Mouse (Mus musculus) R1 (cell line): Measurements from ENCODE around the gene Casq2.

ENCODE experiments used
- DNase-seq: peaks from one replicate; pipeline ENCODE4 v3.0.0-alpha.2; 2018; ENCODE audit warnings: low read depth, low spot score

The Casq2 gene

DNA sequence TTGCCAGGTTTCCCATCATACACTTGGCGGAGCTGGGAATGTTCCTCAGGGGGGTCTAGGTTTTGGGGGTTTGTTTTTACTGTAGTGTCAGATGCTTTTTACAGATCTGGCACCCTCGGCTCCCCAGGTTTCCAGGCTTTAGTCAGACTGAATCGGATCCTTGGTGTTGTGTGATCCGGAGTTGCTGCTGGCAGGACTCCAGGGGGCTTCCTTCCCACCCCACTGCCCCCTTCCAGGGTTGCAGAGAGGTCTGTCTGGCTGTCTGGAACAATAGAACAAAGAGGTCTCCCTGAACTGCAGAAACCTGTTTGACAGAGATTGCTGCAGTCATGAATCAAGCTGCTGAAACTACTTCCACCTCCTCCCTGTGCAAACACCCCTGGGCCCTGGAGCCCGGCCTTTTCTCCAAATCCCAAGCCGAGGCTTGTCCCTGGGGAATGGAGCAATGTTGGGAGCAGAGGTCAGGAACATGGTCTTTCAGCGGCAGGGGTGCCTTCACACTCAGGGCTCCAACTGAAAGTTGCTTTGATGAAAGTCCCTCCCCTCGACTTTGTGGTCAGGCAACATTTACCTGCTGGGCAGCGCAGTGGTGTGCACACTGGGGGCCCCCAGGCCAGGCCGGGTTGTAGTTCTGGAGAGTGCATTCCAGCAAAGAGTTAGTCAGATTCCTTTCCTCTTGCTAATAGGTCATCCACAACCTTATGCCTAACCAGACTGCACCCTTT, 49.3 kb downstream of the Casq2 start:
- no peak for DNase-seq

DNA sequence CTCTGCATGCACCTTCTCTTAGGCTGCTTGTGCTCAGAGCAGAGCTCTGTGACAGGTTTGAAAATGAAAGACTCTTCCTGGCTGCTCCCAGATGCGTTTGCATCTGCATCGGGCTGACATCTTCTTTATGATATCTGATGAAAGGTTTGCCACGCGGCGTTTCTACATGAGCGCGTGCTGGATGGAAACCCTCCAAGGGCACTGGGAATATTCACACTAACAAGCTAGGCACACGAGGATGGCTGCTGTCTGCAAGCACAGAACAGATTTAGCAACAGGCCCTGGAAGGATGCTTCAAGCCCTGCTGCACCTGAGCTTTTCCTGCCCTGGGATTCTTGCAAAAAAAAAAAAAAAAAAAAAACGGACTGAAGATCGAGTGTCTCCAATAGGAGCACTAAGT, 50.9 kb downstream of the Casq2 start:
- DNase-seq = no peak

DNA sequence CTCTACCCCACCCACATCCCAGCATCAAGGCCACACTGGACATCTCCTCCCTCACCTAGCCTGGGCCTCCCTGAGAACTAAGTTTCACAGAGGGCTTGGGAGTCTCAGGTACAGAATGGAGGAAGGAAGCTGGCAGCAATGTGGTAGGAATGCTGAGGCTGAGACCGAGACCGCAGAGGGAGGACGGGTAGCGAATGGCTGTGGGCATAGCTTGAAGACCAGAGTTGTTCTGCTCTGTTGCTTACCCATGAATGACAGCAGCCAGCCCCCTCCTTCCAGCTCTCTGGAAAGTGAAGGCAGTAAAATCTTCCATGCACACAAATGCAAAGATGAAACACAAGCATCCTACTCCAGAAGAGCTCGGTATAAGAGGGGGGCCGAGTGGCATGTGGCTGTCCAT, 52.7 kb downstream of the Casq2 start:
- no peak for DNase-seq

DNA sequence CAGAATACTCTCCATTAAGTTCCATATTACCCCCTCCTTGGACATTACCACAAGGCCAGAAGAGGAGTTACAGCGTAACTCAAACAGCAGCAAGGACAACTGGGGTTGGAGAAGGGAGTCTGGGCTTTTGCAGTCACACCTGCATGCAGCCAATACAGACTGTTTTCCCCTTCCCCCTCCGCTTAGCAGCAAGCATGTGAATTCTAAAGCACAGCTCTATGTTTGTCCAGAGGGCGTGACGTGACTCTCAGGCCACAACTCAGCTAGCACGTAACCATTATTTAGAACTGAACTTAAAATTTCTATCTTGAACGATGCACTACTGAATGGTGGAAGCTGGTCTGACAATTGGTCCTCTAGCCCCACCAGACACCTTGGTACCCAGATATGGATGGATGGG, 54.4 kb downstream of the Casq2 start:
- no peak for DNase-seq

DNA sequence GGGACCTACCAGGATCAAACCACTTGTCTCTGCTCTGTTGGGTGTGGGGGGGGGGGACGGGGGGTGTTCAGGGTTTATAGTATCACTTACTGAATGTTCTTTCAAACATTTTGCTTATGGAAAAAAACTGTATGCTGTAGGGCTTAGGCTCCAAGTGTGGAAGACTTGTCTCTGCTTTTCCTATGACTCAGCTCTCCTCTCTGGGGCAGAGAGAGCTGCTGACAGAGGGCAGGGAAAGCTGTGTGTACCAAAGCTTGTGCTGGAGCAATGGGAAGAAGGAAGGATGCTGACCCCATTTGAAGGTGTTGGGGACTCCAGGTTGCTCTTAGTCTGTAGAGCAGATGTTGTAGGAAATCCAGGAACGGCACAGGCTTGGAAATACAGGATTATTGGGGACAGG, 55.2 kb downstream of the Casq2 start:
- no peak for DNase-seq

DNA sequence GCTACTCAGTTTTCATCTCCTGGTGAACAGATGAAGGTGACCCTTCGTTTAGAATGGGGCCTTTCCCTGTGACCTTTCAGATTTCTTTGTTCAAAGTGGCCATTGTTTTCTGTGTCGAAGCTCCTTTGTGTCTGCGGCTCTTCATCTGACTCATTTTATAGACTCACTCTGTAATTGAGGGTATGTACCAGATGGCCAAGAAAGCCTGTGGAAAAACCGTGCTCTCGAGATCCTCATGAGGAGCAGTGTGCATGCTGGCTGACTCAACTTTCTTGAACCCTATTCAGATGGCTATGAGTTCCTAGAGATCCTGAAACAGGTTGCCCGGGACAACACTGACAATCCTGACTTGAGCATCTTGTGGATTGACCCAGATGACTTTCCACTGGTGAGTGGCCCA, 55.7 kb downstream of the Casq2 start:
- DNase-seq = peak; percentile 33

DNA sequence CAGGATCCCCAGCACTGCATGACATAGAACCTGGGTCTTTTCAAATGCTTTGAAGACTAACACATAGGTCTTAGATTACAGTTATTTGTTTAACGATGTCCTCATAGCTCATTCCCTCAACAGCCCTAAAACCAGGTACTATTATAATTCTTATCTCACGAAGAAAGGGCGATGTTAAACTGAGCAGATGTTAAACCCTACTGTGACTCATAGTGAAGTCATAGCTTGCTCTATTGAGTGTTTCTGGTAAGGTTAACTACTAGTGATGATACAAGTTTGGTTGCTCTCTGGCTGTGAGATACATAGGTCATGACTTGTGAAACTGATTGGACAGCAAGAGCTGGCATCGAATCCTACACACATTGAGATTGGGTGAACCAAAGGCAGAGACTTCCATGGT, 56.7 kb downstream of the Casq2 start:
- no peak for DNase-seq

DNA sequence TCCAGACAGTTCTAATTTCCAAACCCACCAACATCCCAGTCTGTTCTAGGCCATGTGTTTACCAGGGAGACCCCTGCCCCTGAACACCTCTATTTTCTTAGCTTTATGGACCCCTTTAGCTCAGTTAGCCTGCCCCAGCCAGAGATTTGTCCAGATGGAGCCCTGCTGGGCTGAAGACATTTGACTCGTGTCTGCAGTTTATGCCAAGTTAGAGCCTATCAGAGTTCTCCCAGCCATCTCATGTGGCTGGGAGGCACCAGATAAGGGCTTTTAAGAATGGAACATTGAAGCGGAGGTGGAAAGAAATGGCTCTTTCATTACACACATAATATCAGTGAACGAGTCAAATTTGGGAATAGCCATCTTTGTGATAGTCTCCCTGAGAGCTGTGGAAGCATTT, 57.3 kb downstream of the Casq2 start:
- no peak for DNase-seq

DNA sequence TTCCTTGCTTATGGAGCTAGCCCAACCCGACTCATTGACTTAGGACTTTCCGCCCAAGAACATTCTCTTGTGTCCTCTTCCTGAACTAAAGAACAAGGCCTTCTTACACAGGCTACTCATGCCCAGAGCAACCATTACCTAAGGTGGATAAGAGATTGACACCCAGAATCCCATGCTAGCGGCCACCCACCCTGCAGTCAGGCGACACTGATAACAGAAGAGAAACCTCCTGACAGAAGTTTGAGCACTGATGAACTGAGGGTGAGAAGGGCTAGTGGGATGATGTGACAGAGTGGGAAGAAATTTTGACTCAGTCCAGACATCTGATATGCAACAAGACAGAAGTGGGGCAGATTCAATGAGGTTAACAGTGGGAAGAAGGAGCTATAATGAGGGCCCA, 58.2 kb downstream of the Casq2 start:
- DNase-seq = no peak

DNA sequence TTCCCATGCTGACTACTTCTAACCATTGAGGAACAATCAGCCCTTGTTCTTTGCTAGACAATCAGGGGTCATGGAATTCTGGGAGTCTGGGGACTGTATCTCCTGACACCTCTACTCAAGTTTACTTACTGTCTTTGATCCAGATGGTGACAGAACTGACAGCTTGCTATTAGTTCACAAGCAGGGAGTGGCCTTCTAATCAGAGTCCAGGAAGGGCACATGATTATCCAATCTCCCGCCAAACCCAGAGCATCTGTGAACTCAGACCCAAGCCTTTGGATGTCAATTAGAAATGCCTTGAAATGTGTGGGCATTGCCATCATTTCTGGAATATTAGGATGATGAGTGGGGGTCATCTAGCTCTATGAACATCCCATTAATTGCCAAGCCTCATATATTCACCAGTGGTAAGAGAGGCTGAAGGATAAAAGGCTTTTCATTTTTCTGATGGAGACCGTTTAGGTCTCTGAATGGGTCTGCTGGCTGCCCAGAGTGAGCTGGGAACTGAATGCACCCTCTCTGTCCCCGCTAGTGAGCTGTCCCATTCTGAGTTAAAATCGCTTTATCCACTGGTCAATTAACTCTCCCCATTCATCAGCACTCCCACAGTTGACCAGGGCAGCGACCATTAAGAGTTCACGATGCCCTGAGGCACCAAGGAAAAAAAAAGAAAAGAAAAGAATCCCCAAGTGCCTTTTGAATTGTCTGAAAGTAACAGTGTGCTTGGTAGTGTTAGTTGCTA, 59.6 kb downstream of the Casq2 start:
- no peak for DNase-seq

DNA sequence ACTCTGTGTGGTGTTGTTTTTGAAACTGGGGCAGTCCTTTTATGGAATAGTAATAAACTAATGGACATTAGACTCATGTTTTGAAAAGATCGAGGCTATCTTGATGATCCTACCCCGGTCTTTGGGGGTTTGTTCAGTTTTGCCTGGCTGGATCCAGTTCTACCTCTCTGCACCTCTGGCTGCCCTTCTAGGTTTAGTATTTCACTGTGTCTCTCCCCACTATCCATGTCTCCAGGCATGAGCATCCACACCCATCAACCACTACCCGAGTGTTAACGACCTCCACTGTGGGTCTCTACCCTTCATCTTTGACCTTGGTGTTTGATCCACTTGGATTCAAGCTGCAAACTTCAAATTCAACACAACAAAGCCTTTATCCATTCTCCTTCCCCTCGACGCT, 60.2 kb downstream of the Casq2 start:
- no peak for DNase-seq

DNA sequence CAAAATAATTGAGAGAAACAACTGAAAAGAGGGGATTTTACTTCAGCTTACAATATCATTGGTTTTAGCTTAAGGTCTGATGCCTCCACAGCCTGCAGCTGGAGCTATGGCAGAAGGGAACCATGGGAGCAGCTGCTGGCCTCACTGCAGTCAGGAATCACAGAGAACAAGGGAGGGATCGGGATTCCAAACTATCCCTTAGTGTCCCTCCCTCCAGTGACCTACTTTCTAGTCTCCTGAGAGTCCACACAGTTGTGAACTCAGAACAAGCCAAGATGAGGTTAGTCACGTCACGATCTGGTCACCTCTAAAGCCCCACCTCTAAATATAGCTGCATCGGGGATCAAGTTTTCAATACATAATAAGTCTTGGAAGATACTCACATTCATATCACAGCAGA, 61.0 kb downstream of the Casq2 start:
- no peak for DNase-seq

DNA sequence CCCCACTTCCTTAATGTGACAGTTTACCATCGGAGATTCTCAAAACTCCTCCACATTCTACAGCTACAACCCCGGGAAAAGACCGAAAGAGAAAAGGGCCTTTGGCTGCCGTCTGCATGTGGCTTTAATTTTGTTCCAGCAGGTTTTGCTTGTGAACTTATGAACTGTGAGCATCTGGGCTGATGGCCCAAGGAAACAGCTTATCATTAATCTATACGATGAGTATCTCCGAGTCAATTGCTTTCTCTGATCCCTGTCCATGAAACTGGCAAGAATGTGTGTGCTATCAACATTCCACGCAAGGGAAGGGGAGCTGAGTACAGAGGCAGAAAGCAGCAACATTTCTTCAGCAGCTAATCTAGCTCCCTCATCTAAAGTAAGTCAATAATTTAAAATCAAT, 63.7 kb downstream of the Casq2 start:
- DNase-seq = no peak

DNA sequence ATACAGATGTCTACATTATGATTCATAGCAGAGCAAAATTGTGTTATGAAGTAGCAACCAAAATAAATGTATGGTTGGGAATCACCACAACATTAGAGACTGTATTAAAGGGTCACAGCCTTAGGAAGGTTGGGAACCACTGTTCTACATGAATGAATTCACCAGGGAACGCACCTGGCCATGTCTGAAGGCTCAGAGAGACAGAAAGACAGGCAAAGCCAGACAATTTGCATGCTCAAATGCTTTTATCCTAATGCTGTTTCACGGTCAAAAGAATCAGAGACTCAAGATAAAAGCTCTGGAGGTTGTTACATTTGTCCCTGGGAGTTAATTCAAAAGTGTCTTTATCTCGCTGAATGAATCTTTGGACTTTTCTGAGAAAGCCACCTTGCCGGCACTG, 65.6 kb downstream of the Casq2 start:
- DNase-seq = peak; percentile 18

DNA sequence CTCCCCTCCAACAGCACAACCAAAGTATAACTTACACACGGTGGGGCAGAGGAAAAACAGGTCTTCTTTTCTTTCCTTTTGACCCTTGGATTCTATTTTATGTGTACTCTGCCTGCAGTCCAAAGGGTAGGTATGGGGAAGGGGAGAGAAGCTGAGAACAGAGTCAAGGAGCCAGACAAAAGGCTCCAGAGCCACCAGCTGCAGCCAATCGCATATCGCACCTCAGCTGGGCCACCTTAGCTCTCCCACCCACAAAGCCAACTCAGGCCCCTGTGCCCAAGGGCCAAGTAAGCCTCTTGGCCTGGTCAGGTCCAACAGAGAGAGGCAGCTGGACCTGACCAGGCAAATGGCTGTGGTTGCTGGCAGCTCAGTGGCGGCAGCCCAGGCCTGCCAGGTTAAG, 66.3 kb downstream of the Casq2 start:
- peak; percentile 23 for DNase-seq

DNA sequence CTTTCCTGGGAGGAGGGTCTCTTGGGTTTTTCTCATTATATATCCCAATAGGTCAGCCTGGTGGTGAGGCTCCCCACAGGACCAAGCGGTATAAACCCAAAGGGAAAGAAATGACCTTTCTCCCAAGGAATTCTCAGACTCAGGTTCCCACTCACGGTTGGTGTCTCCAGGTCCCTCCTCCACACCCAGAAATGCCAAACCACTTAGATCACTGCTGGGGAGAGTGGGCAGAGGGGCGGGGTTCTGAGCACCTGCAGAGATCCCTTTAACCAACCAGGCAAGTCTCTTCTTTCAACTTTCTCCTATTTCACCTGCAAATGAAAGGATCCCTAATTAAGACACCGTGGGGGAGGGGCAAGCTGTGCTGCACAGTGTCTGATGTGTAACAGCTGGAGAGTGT, 66.7 kb downstream of the Casq2 start:
- DNase-seq = peak; percentile 96

DNA sequence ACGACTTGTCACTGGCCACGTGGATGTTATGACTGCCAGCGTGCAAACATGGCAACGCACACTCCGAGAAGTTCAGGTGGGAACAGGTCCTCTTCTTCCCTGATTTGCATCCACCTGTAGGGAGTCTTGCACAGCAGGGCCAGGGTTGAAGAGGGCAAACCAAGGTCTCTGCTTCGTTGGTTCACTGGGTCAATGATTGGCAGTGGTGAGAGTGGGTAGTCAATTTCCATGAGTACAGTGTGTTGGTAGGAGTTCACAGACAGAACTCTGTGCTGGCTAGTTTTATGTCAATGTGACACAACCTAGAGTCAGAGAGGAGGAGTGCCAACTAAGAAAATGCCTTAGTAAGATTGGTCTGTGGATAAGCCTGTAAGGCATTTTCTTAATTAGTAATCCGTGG, 67.9 kb downstream of the Casq2 start:
- DNase-seq = peak; percentile 20

DNA sequence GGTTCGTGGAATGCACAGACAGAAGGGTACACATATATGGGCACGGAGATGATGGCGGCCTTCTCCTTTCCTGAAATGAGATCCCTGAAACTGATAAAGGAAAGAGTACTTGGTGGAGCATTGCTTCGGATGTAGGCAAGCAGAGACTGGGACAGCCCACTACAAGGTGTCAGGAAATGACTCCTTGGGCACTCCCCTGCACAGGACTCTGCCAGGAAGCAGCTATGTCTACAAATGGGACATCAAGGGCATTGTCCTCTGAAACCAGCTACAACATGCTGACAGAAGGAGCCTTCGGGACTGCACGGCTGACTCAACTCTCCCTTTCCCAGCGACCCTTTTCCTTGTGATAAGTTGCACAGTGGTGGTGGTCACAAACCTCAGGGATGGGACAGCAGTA, 70.5 kb downstream of the Casq2 start:
- DNase-seq = no peak

DNA sequence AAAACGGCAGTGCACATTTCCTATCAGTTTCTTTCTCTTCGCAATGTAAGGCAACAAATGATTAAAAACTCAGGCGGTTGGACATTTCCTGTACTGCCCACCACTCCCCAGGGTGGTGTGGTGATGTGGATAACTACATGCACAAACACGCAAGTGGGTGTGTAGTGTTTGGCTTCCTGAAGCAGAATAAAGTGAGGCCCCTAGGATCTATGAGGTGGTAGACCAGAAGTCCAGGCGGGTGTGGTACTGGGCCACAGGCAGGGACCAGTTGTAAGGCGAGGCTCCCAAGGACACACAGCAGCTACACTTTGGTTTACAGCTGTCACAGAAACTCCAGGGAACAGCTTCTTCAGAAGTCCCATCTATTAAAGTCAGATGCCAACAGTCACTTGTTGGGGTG, 71.4 kb downstream of the Casq2 start:
- DNase-seq = no peak

DNA sequence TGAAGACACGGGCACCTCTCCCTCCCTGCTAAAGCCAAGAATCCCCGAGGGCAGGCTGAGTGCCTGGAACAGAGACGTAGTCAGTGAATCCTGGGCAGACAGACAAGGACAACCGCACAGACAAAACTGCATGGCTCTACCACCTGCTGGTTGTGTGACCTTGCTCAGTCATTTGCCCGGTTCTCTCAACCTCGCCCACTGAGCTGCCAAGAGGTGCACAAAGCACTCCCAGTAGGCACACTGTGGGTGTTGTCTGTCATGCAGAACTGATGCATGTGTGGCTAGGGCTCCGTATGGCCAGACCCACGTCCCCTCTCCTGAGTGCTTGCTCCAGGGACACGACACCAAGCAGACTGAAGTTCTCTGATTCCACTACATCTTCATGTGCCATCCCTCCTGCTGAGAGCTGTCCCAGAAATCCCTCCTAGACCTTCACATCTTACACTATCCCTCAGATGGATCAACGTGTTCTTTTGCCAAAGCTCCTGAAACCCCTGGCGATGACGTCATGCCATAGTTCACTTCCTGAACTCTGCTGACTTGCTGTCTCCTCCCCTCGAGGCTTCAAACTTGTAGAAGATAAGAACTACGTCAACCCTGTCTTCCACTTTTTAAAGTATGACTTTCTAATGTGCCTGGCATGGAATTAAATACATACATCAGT, 72.7 kb downstream of the Casq2 start:
- DNase-seq = peak; percentile 83

DNA sequence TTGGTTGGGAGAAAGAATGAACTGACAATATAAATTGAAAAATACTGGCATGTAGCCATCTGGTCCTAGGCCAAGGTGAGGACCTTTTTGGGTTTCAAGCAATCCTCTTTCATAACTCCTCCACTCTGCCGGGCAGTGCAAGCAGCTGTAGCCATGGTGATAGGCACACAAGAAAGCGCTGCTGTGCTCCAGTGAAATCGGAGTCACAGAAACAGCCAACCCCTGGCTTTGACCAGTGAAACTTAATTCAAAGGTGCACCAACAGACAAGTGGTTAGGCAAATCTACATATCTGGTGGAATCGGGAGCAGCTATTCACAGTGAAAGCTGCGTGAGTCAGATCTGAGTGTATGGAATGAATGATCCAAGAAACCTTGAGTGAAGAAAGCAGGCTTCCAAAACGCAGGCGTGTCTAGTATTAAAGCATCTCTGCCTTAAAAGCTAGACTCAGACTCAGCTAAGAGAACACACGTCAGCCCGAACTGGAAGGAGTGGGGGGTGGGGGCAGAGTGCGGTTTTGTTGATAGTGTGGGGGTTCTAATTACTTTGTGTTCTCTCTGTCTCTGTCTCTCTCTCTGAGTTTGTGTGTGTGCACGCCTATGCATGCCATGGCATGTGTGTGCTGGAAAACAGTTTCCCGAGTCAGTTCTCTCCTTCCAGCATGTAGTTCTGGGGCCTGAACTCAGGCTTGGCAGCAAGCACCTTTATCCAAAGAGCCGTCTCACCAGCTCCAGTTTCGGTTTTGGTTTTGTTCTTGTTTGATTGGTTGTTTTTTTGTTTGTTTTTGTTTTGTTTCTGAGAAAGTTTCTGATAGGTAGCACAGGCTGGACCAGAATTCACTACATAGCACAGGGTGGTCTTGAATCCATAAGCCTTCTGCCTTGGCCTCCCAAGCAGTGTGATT, 73.5 kb downstream of the Casq2 start:
- peak; percentile 84 for DNase-seq

DNA sequence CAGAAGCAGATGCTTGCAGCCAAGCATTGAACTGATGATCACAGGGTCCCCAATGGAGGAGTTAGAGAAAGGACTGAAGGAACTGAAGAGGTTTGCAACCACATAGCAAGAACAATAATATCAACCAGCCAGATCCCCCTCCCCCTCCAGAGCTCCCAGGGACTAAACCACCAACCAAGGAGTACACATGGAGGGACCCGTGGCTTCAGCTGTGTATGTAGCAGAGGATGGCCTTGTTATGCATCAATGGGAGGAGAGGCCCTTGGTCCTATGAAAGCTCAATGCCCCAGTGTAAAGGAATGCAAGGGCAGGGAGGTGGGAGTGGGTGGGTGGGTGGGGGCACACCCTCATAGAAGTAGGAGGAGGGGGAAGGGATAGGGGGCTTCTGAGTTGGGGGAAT, 77.6 kb downstream of the Casq2 start:
- DNase-seq = peak; percentile 59
